Mouse (Mus musculus) gastrocnemius, postnatal 25 days (tissue): ENCODE measurements around the gene Cacul1. TPM values are rescaled to one million over a fixed set of nuclear protein-coding genes. Genes with fewer than 3 reads are reported as not detected.

Experiments used
- DNase-seq: peaks from one replicate; pipeline ENCODE4 v3.0.0; 2022
- microRNA-seq, 2 experiments: library from miRNA; unstranded; fragments of <30 nt; microRNA quantifications; one replicate each; pipeline ENCODE4 v1.2.0; 2021; ENCODE audit warnings: borderline replicate concordance in 2 of 2
- total RNA-seq, 2 experiments: library from RNA; stranded (reverse); gene quantifications; 1 replicate in 1 of 2; 2 replicates in 1 of 2; pipeline ENCODE4 v1.2.3; 2021

Gene Cacul1
- total RNA-seq, 2 experiments from 2014 or later: 29.8 to 29.9 TPM

GRCm38 (mm10) chr19:60530171-60530570 lies 50.7 kb downstream of the Cacul1 start:
- no peak for DNase-seq

- DNase-seq: no peak
Observed at GRCm38 (mm10) chr19:60529302-60529701, 51.5 kb downstream of the Cacul1 start.

GRCm38 (mm10) chr19:60528602-60529001 lies 52.2 kb downstream of the Cacul1 start:
- no peak for DNase-seq

GRCm38 (mm10) chr19:60526876-60527275 lies 53.9 kb downstream of the Cacul1 start:
- no peak for DNase-seq

- no peak for DNase-seq
Observed at GRCm38 (mm10) chr19:60525086-60525485, 55.7 kb downstream of the Cacul1 start.

GRCm38 (mm10) chr19:60524678-60525077 lies 56.1 kb downstream of the Cacul1 start:
- no peak for DNase-seq

GRCm38 (mm10) chr19:60520131-60520530 lies 60.7 kb downstream of the Cacul1 start:
- no peak for DNase-seq

GRCm38 (mm10) chr19:60515064-60515463 lies 65.8 kb downstream of the Cacul1 start:
- DNase-seq: no peak

GRCm38 (mm10) chr19:60513431-60513830 lies 67.4 kb downstream of the Cacul1 start:
- no peak for DNase-seq

- no peak for DNase-seq
Observed at GRCm38 (mm10) chr19:60500209-60500608, 80.6 kb downstream of the Cacul1 start.

GRCm38 (mm10) chr19:60497171-60497570 lies 83.7 kb downstream of the Cacul1 start:
- DNase-seq: no peak

- no peak for DNase-seq
Observed at GRCm38 (mm10) chr19:60495772-60496171, 85.1 kb downstream of the Cacul1 start.

GRCm38 (mm10) chr19:60489566-60489965 lies 91.3 kb downstream of the Cacul1 start:
- DNase-seq: no peak

GRCm38 (mm10) chr19:60485261-60485660 lies 95.6 kb downstream of the Cacul1 start:
- no peak for DNase-seq

GRCm38 (mm10) chr19:60478859-60479258 lies 102.0 kb downstream of the Cacul1 start:
- no peak for DNase-seq

- no peak for DNase-seq
Observed at GRCm38 (mm10) chr19:60477788-60478187, 103.0 kb downstream of the Cacul1 start.

Small RNAs within 50 kb of the gene (microRNA-seq; reads per million reads assigned to microRNA genes)
- 0 reads per million in 2 experiments for gene Gm25238

Other genes with a start within 250 kb of the Cacul1 start
- gene Prlhr, start 112.7 kb downstream of the Cacul1 start, total RNA-seq: not detected
- under 1 TPM; 0.05 to 0.15 TPM for gene Nanos1, start 175.0 kb upstream of the Cacul1 start, total RNA-seq
- gene Eif3a, start 209.6 kb upstream of the Cacul1 start, total RNA-seq: 10 to 100 TPM; 74.9 to 81.8 TPM
- 1 to 10 TPM; 7.7 to 9.3 TPM for gene Fam45a, start 230.6 kb upstream of the Cacul1 start, total RNA-seq